Comparison of ENCODE assay signal across 11 mouse cellular contexts in genomic region chr15:89557996-89558390, GRCm38 (mm10). TPM values are rescaled to one million over a fixed set of nuclear protein-coding genes. Genes with fewer than 3 reads are reported as not detected.
A peak's percentile ranks its signal among the peaks of the same experiment; 100 is the strongest.
DNase-seq lines count a peak whose midpoint lies in the region; ATAC-seq and TF ChIP-seq lines count a peak whose summit lies in the region.
"Had no signal": no experiment of that assay in that cellular context is flagged by ENCODE, and none has a peak within 500 bp of the region (broad histone marks: within the 10 kb centered on the region; RNA-seq: fewer than 3 reads in every experiment).

No protein-coding gene starts in this region.

- DNase-seq in heart, postnatal 0 days (ENCODE audit: low spot score): no peak
- DNase-seq in heart, adult 2 months: no peak
- DNase-seq in embryo, embryonic 10.5 days (ENCODE audit: low spot score): peak; percentile 14
- DNase-seq in hindbrain, embryonic 11.5 days (ENCODE audit: low spot score): peak; percentile 26
- DNase-seq in spleen, postnatal 4 days (ENCODE audit: low spot score in 2 of 2): no peak
- DNase-seq in urinary bladder, postnatal 4 days (ENCODE audit: low spot score in 2 of 2): no peak

- no peak for ATAC-seq in heart, postnatal 0 days (ENCODE audit: insufficient read depth, low read depth)
- 0 out of 2 replicates have a peak, but pooled peaks have one; percentile 15 for ATAC-seq in hindbrain, embryonic 11.5 days (ENCODE audit: low FRiP score)
- ATAC-seq in midbrain, embryonic 16.5 days: no peak
- ATAC-seq in erythroblast, adult 5-6 weeks (replicated peaks; ENCODE audit: low FRiP score, poor library complexity, severe bottlenecking): no peak
- ATAC-seq: Patski had no signal

- H3K4me1 ChIP-seq in heart, postnatal 0 days (ENCODE audit: control insufficient read depth, insufficient read depth): peaks cover 3% of the 10 kb centered on the region
- H3K4me1 ChIP-seq in heart, adult 2 months (ENCODE audit: control insufficient read depth, insufficient read depth, low read length): peaks cover 16% of the 10 kb centered on the region
- peaks cover 11% of the 10 kb centered on the region; the same call in 1 of the 2 replicates for H3K4me1 ChIP-seq in hindbrain, embryonic 11.5 days (replicated peaks; ENCODE audit: control insufficient read depth, insufficient read depth, low read length)
- peaks cover 7% of the 10 kb centered on the region; the same call in 1 of the 2 replicates for H3K4me1 ChIP-seq in midbrain, embryonic 16.5 days (ENCODE audit: control insufficient read depth, insufficient read depth, low read length)

- H3K9ac ChIP-seq in heart, postnatal 0 days (replicated peaks; ENCODE audit: low read depth, low read length): no peak overlapping the region
- no peak overlapping the region for H3K9ac ChIP-seq in heart, adult 2 months (ENCODE audit: low read depth, low read length)
- H3K9ac ChIP-seq in hindbrain, embryonic 11.5 days (ENCODE audit: low read depth, low read length): no peak overlapping the region
- H3K9ac ChIP-seq in midbrain, embryonic 16.5 days (ENCODE audit: low read depth, low read length): no peak overlapping the region

- no peaks in the 10 kb centered on the region for H3K9me3 ChIP-seq in heart, postnatal 0 days (replicated peaks; ENCODE audit: control insufficient read depth, low read length)
- H3K9me3 ChIP-seq in hindbrain, embryonic 11.5 days (ENCODE audit: control insufficient read depth, low read length): no peaks in the 10 kb centered on the region
- H3K9me3 ChIP-seq in midbrain, embryonic 16.5 days (replicated peaks; ENCODE audit: control insufficient read depth, low read length, poor library complexity, severe bottlenecking): no peaks in the 10 kb centered on the region

- H3K36me3 ChIP-seq in heart, postnatal 0 days (replicated peaks; ENCODE audit: control insufficient read depth, insufficient read depth, low read length): no peaks in the 10 kb centered on the region
- no peaks in the 10 kb centered on the region for H3K36me3 ChIP-seq in heart, adult 2 months (ENCODE audit: control insufficient read depth, insufficient read depth, low read length)
- H3K36me3 ChIP-seq in hindbrain, embryonic 11.5 days (ENCODE audit: control insufficient read depth, insufficient read depth, low read length): no peaks in the 10 kb centered on the region
- H3K36me3 ChIP-seq in midbrain, embryonic 16.5 days (ENCODE audit: control insufficient read depth, insufficient read depth, low read length): no peaks in the 10 kb centered on the region

- WGBS in heart, postnatal 0 days: 25% methylated on average over 32 of the region's 34 CpGs
- WGBS in heart, adult 2 months: 44% methylated on average over 34 of the region's 34 CpGs
- WGBS in hindbrain, embryonic 11.5 days: 5% methylated on average over 34 of the region's 34 CpGs
- 13% methylated on average over 28 of the region's 34 CpGs for WGBS in midbrain, embryonic 16.5 days

- H3K27me3 ChIP-seq in heart, postnatal 0 days (ENCODE audit: control insufficient read depth, insufficient read depth, low read length): peaks cover 37% of the 10 kb centered on the region
- H3K27me3 ChIP-seq in heart, adult 2 months (ENCODE audit: control insufficient read depth, insufficient read depth, low read length): no peaks in the 10 kb centered on the region
- peaks cover 34% of the 10 kb centered on the region for H3K27me3 ChIP-seq in hindbrain, embryonic 11.5 days (ENCODE audit: control insufficient read depth, insufficient read depth, low read length)
- H3K27me3 ChIP-seq in midbrain, embryonic 16.5 days (ENCODE audit: control insufficient read depth, insufficient read depth, low read depth, low read length): peaks cover 4% of the 10 kb centered on the region

- no peak for TF ChIP-seq EP300 in heart, postnatal 0 days (IDR thresholded peaks at IDR 0.05; ENCODE audit: low read depth)
- no peak for TF ChIP-seq EP300 in heart, adult 2 months (IDR thresholded peaks at IDR 0.05; ENCODE audit: insufficient read depth, low read depth, low read length)

- intact Hi-C loops in heart, adult 2 months (cut with DNase I): no loop called here

- H3K4me2 ChIP-seq in heart, postnatal 0 days (ENCODE audit: low read depth, low read length): peak overlapping the region; percentile 38
- H3K4me2 ChIP-seq in hindbrain, embryonic 11.5 days (replicated peaks; ENCODE audit: low read depth, low read length): peak overlapping the region; percentile 45
- peak overlapping the region; percentile 20; the same call in 1 of the 2 replicates for H3K4me2 ChIP-seq in midbrain, embryonic 16.5 days (ENCODE audit: low read length)

- H3K27ac ChIP-seq in heart, postnatal 0 days (ENCODE audit: low read depth): no peak overlapping the region
- no peak overlapping the region for H3K27ac ChIP-seq in heart, adult 2 months
- H3K27ac ChIP-seq in hindbrain, embryonic 11.5 days (ENCODE audit: low read depth, low read length): no peak overlapping the region
- no peak overlapping the region for H3K27ac ChIP-seq in midbrain, embryonic 16.5 days (ENCODE audit: low read length)
- H3K27ac ChIP-seq: layer of hippocampus, adult 2 months had no signal

- no peak for TF ChIP-seq CTCF in heart, postnatal 0 days (IDR thresholded peaks at IDR 0.05; ENCODE audit: low read depth)
- no peak for TF ChIP-seq CTCF in heart, adult 2 months (IDR thresholded peaks at IDR 0.05)

- H3K79me2 ChIP-seq in heart, adult 2 months (replicated peaks; ENCODE audit: control insufficient read depth, insufficient read depth, low read length): no peaks in the 10 kb centered on the region

- TF ChIP-seq POLR2A in heart, adult 2 months (IDR thresholded peaks at IDR 0.05; ENCODE audit: insufficient read depth, low read depth, low read length): no peak

- peak overlapping the region; percentile 18 for H3K4me3 ChIP-seq in heart, postnatal 0 days (ENCODE audit: low read depth, low read length)
- no peak overlapping the region for H3K4me3 ChIP-seq in heart, adult 2 months
- H3K4me3 ChIP-seq in hindbrain, embryonic 11.5 days (ENCODE audit: low read depth, low read length): peak overlapping the region; percentile 17; the same call in 1 of the 2 replicates
- H3K4me3 ChIP-seq in midbrain, embryonic 16.5 days (ENCODE audit: low read depth, low read length): no peak overlapping the region
- H3K4me3 ChIP-seq: layer of hippocampus, adult 2 months had no signal

RNA-seq across cellular contexts. Expression of gene Acr, which starts 10.1 kb away (rescaled TPM):
- total RNA-seq in heart, postnatal 0 days (2014; rRNA removed; ENCODE audit: low replicate concordance): not detected in 2 replicates
- 0.23 TPM in 1 of 2 replicates, not detected in the other for polyA plus RNA-seq in heart, postnatal 0 days (2015; fragmentation: Nextera tagmentation; extraction: Ambion mirVana)
- under 1 TPM in 1 of 2 experiments, not detected in 1; 0.57 TPM for total RNA-seq in heart, adult 2 months (2021)
- 1.4 and 1.6 TPM in 2 replicates for polyA plus RNA-seq in heart, adult 2 months (2012; rRNA removed)
- 0.39 and 0.76 TPM in 2 replicates for polyA plus RNA-seq in hindbrain, embryonic 11.5 days (2014; fragmentation: Nextera tagmentation; extraction: Ambion mirVana)
- 1.6 and 1.8 TPM in 2 replicates for polyA plus RNA-seq in midbrain, embryonic 16.5 days (2015; fragmentation: Nextera tagmentation; extraction: Ambion mirVana)
- total RNA-seq in erythroblast, adult 5-6 weeks (2015; ENCODE audit: low replicate concordance): not detected in 2 replicates
- total RNA-seq in erythroblast, adult 5-6 weeks (2017; ENCODE audit: low replicate concordance): not detected in 2 replicates
- total RNA-seq: common myeloid progenitor, adult 5-6 weeks had no signal
- polyA plus RNA-seq: Patski had no signal

RNA-seq across cellular contexts. Expression of gene Rabl2, which starts 33.7 kb away (rescaled TPM):
- total RNA-seq in heart, postnatal 0 days (2014; rRNA removed; ENCODE audit: low replicate concordance): 9.6 and 12.7 TPM in 2 replicates
- polyA plus RNA-seq in heart, postnatal 0 days (2015; fragmentation: Nextera tagmentation; extraction: Ambion mirVana): 9.2 and 10.3 TPM in 2 replicates
- total RNA-seq in heart, adult 2 months (2021): 1 to 10 TPM; 3.7 to 4.2 TPM
- polyA plus RNA-seq in heart, adult 2 months (2012; rRNA removed): 5.2 and 11.0 TPM in 2 replicates
- polyA plus RNA-seq in hindbrain, embryonic 11.5 days (2014; fragmentation: Nextera tagmentation; extraction: Ambion mirVana): 85.3 and 91.0 TPM in 2 replicates
- polyA plus RNA-seq in midbrain, embryonic 16.5 days (2015; fragmentation: Nextera tagmentation; extraction: Ambion mirVana): 82.1 and 95.5 TPM in 2 replicates
- 0.84 and 5.0 TPM in 2 replicates for total RNA-seq in erythroblast, adult 5-6 weeks (2015; ENCODE audit: low replicate concordance)
- total RNA-seq in erythroblast, adult 5-6 weeks (2017; ENCODE audit: low replicate concordance): 4.5 and 5.6 TPM in 2 replicates

RNA-seq across cellular contexts. Expression of gene Shank3, which starts 58.6 kb away (rescaled TPM):
- 17.1 and 26.5 TPM in 2 replicates for total RNA-seq in heart, postnatal 0 days (2014; rRNA removed; ENCODE audit: low replicate concordance)
- 0.81 and 1.1 TPM in 2 replicates for polyA plus RNA-seq in heart, postnatal 0 days (2015; fragmentation: Nextera tagmentation; extraction: Ambion mirVana)
- total RNA-seq in heart, adult 2 months (2021): 10 to 100 TPM; 44.3 to 52.2 TPM
- 29.6 and 31.0 TPM in 2 replicates for polyA plus RNA-seq in heart, adult 2 months (2012; rRNA removed)
- 2.8 and 3.5 TPM in 2 replicates for polyA plus RNA-seq in hindbrain, embryonic 11.5 days (2014; fragmentation: Nextera tagmentation; extraction: Ambion mirVana)
- 12.0 and 16.7 TPM in 2 replicates for polyA plus RNA-seq in midbrain, embryonic 16.5 days (2015; fragmentation: Nextera tagmentation; extraction: Ambion mirVana)
- 0.63 and 0.77 TPM in 2 replicates for total RNA-seq in erythroblast, adult 5-6 weeks (2015; ENCODE audit: low replicate concordance)
- total RNA-seq in erythroblast, adult 5-6 weeks (2017; ENCODE audit: low replicate concordance): 0.98 and 1.0 TPM in 2 replicates

Comparison
In these comparisons a context has a peak if more than half of its experiments do, and no peak if none do; other contexts are left out.
1. H3K4me3 ChIP-seq: peak in heart, postnatal 0 days (single experiment) and hindbrain, embryonic 11.5 days (single experiment); none in heart, adult 2 months (single experiment) and midbrain, embryonic 16.5 days (single experiment).
2. DNase-seq: peak in embryo, embryonic 10.5 days (single experiment) and hindbrain, embryonic 11.5 days (single experiment); none in heart, postnatal 0 days (single experiment), heart, adult 2 months (0 of 2), spleen, postnatal 4 days (0 of 2) and urinary bladder, postnatal 4 days (0 of 2).
3. Peak in every context shown above with its lines, with median percentiles within 50 percentile points of each other: H3K4me2 ChIP-seq.